Mouse (Mus musculus): ENCODE data around the gene Pidd1. TPM values are rescaled to one million over a fixed set of nuclear protein-coding genes. Genes with fewer than 3 reads are reported as not detected.

The Pidd1 gene
- polyA plus RNA-seq, 1 experiment = 4.4 TPM

- TF ChIP-seq CTCF (IDR thresholded peaks at IDR 0.05; ENCODE audit: borderline replicate concordance, insufficient read depth, low read depth, low read length) = no peak
- TF ChIP-seq POLR2A (IDR thresholded peaks at IDR 0.05; ENCODE audit: borderline replicate concordance, insufficient read depth, low read length) = peak; percentile 33; the same call in 1 of the 2 replicates
- no peaks in the 10 kb centered on the region for H3K27me3 ChIP-seq (ENCODE audit: control insufficient read depth, insufficient read depth, low read length)
- peak; percentile 70 to 72 for DNase-seq
- peaks cover 43% of the 10 kb centered on the region for H3K4me1 ChIP-seq (ENCODE audit: control insufficient read depth, insufficient read depth, low read length)
- WGBS = 18% methylated on average over 5 of the region's 5 CpGs
- H3K27ac ChIP-seq (ENCODE audit: insufficient read depth, low read length) = peak overlapping the region; percentile 87
- peak overlapping the region; percentile 82 for H3K4me3 ChIP-seq (replicated peaks; ENCODE audit: insufficient read depth, low read depth, low read length)
Observed at GRCm38 (mm10) chr7:141484186-141485120, 40.6 kb upstream of the Pidd1 start.

GRCm38 (mm10) chr7:141483114-141483653 is 39.4 kb upstream of the Pidd1 start:
- H3K4me3 ChIP-seq (replicated peaks; ENCODE audit: insufficient read depth, low read depth, low read length) = peak overlapping the region; percentile 82
- 9% methylated on average over 6 of the region's 6 CpGs for WGBS
- peak in 1 of 2 experiments; percentile 53 for DNase-seq

GRCm38 (mm10) chr7:141482531-141483024 is 38.8 kb upstream of the Pidd1 start:
- DNase-seq = peak; percentile 62 to 70
- H3K27me3 ChIP-seq (ENCODE audit: control insufficient read depth, insufficient read depth, low read length) = no peaks in the 10 kb centered on the region
- TF ChIP-seq CTCF (IDR thresholded peaks at IDR 0.05; ENCODE audit: borderline replicate concordance, insufficient read depth, low read depth, low read length) (no peak), POLR2A (IDR thresholded peaks at IDR 0.05; ENCODE audit: borderline replicate concordance, insufficient read depth, low read length) (no peak)
- peak overlapping the region; percentile 87 for H3K27ac ChIP-seq (ENCODE audit: insufficient read depth, low read length)
- peaks cover 31% of the 10 kb centered on the region for H3K4me1 ChIP-seq (ENCODE audit: control insufficient read depth, insufficient read depth, low read length)
- 14% methylated on average over 11 of the region's 11 CpGs for WGBS
- H3K4me3 ChIP-seq (replicated peaks; ENCODE audit: insufficient read depth, low read depth, low read length) = peak overlapping the region; percentile 82

More at GRCm38 (mm10) chr7:141483114-141483653, 39.4 kb upstream of the Pidd1 start:
- peaks cover 37% of the 10 kb centered on the region for H3K4me1 ChIP-seq (ENCODE audit: control insufficient read depth, insufficient read depth, low read length)
- peak overlapping the region; percentile 87 for H3K27ac ChIP-seq (ENCODE audit: insufficient read depth, low read length)
- no peaks in the 10 kb centered on the region for H3K27me3 ChIP-seq (ENCODE audit: control insufficient read depth, insufficient read depth, low read length)
- TF ChIP-seq CTCF (IDR thresholded peaks at IDR 0.05; ENCODE audit: borderline replicate concordance, insufficient read depth, low read depth, low read length) = no peak
- no peak for TF ChIP-seq POLR2A (IDR thresholded peaks at IDR 0.05; ENCODE audit: borderline replicate concordance, insufficient read depth, low read length)

GRCm38 (mm10) chr7:141481498-141482401 is 37.9 kb upstream of the Pidd1 start:
- H3K4me1 ChIP-seq (ENCODE audit: control insufficient read depth, insufficient read depth, low read length) = peaks cover 24% of the 10 kb centered on the region
- H3K4me3 ChIP-seq (replicated peaks; ENCODE audit: insufficient read depth, low read depth, low read length) = peak overlapping the region; percentile 82
- under 1% methylated on average over 66 of the region's 81 CpGs for WGBS
- no peaks in the 10 kb centered on the region for H3K27me3 ChIP-seq (ENCODE audit: control insufficient read depth, insufficient read depth, low read length)
- peak; percentile 81 to 83 for DNase-seq
- TF ChIP-seq CTCF (IDR thresholded peaks at IDR 0.05; ENCODE audit: borderline replicate concordance, insufficient read depth, low read depth, low read length) (no peak), POLR2A (IDR thresholded peaks at IDR 0.05; ENCODE audit: borderline replicate concordance, insufficient read depth, low read length) (peak; percentile 52; the same call in 1 of the 2 replicates)
- H3K27ac ChIP-seq (ENCODE audit: insufficient read depth, low read length) = peak overlapping the region; percentile 94

GRCm38 (mm10) chr7:141480842-141481497 is 37.1 kb upstream of the Pidd1 start:
- WGBS = 2% methylated on average over 10 of the region's 10 CpGs
- peak overlapping the region; percentile 82 for H3K4me3 ChIP-seq (replicated peaks; ENCODE audit: insufficient read depth, low read depth, low read length)
- no peaks in the 10 kb centered on the region for H3K27me3 ChIP-seq (ENCODE audit: control insufficient read depth, insufficient read depth, low read length)
- H3K27ac ChIP-seq (ENCODE audit: insufficient read depth, low read length) = peak overlapping the region; percentile 94
- peak; percentile 85 to 90 for DNase-seq
- TF ChIP-seq CTCF (IDR thresholded peaks at IDR 0.05; ENCODE audit: borderline replicate concordance, insufficient read depth, low read depth, low read length) (peak; percentile 100), POLR2A (IDR thresholded peaks at IDR 0.05; ENCODE audit: borderline replicate concordance, insufficient read depth, low read length) (peak; percentile 72; the same call in 1 of the 2 replicates)
- H3K4me1 ChIP-seq (ENCODE audit: control insufficient read depth, insufficient read depth, low read length) = peaks cover 24% of the 10 kb centered on the region

- H3K27me3 ChIP-seq (ENCODE audit: control insufficient read depth, insufficient read depth, low read length) = no peaks in the 10 kb centered on the region
- H3K27ac ChIP-seq (ENCODE audit: insufficient read depth, low read length) = no peak overlapping the region
- 46% methylated on average over 5 of the region's 5 CpGs for WGBS
- no peak overlapping the region for H3K4me3 ChIP-seq (replicated peaks; ENCODE audit: insufficient read depth, low read depth, low read length)
- TF ChIP-seq CTCF (IDR thresholded peaks at IDR 0.05; ENCODE audit: borderline replicate concordance, insufficient read depth, low read depth, low read length) (no peak), POLR2A (IDR thresholded peaks at IDR 0.05; ENCODE audit: borderline replicate concordance, insufficient read depth, low read length) (no peak)
- peaks cover 8% of the 10 kb centered on the region for H3K4me1 ChIP-seq (ENCODE audit: control insufficient read depth, insufficient read depth, low read length)
- no peak for DNase-seq
Observed at GRCm38 (mm10) chr7:141478270-141478748, 34.5 kb upstream of the Pidd1 start.
